Mouse (Mus musculus) thymus, adult 2 months (tissue): Measurements from ENCODE around the gene Actr2. TPM values are rescaled to one million over a fixed set of nuclear protein-coding genes. Genes with fewer than 3 reads are reported as not detected.
"Not testable (repeated sequence)": the region's sequence is repeated elsewhere in the genome, so short reads cannot be mapped to it uniquely, and the experiment has no call there.

Source experiments
- DNase-seq: peaks from one replicate; pipeline ENCODE4 v3.0.0; 2021
- H3K27ac ChIP-seq: fragments of 200-500 bp; 2 replicates; pipeline ENCODE4 v1.5.1; 2012; ENCODE audit warnings: low read length, control low read depth; ENCODE audit not compliant: control insufficient read depth, insufficient read depth
- H3K27me3 ChIP-seq: fragments of 200-500 bp; 2 replicates; pipeline ENCODE4 v1.6.1; 2012; ENCODE audit warnings: mild to moderate bottlenecking, low read length, moderate library complexity, mixed read lengths; ENCODE audit not compliant: control insufficient read depth, insufficient read depth
- H3K36me3 ChIP-seq: fragments of 200-500 bp; 2 replicates; pipeline ENCODE4 v1.6.1; 2012; ENCODE audit warnings: mild to moderate bottlenecking, low read length, moderate library complexity; ENCODE audit not compliant: control insufficient read depth, insufficient read depth
- H3K4me1 ChIP-seq: fragments of 200-500 bp; replicated peaks from 2 replicates; pipeline ENCODE4 v1.6.1; 2012; ENCODE audit warnings: low read length; ENCODE audit not compliant: control insufficient read depth, insufficient read depth
- H3K4me3 ChIP-seq: fragments of 200-500 bp; 2 replicates; pipeline ENCODE4 v1.5.1; 2012; ENCODE audit warnings: mild to moderate bottlenecking, low read length, control low read depth, moderate library complexity; ENCODE audit not compliant: control insufficient read depth, insufficient read depth
- CTCF ChIP-seq: fragments of 200-500 bp; IDR thresholded peaks from 2 replicates; pipeline ENCODE4 v1.5.1; 2012; ENCODE audit warnings: mild to moderate bottlenecking, control low read depth, low read length, moderate library complexity, borderline replicate concordance; ENCODE audit not compliant: control insufficient read depth, poor library complexity, insufficient read depth; ENCODE audit errors: extremely low read depth
- POLR2A ChIP-seq: fragments of 200-500 bp; IDR thresholded peaks from 2 replicates; pipeline ENCODE4 v1.6.1; 2012; ENCODE audit warnings: mild to moderate bottlenecking, low read length, control low read depth, moderate library complexity; ENCODE audit not compliant: control insufficient read depth, poor library complexity, insufficient read depth; ENCODE audit errors: extremely low read depth
- WGBS: fragments of 180-500 bp; shearing (Covaris S2); methylation state at CpG from one replicate; pipeline ENCODE4 v1.1.7; 2018; 5-methylcytosine and 5-hydroxymethylcytosine counted together
- polyA plus RNA-seq: library from polyadenylated mRNA; depleted of rRNA; stranded (reverse); fragments of >200 nt; gene quantifications from 2 replicates; pipeline ENCODE4 v1.2.3, GENCODE M21; 2012

Gene Actr2
- polyA plus RNA-seq, 1 experiment = 41.7 TPM

GRCm38 (mm10) chr11:20033541-20034160 lies 79.1 kb downstream of the Actr2 start:
- Histone ChIP-seq H3K27ac (no peak overlapping the region), H3K27me3 (no peaks in the 10 kb centered on the region), H3K36me3 (no peaks in the 10 kb centered on the region), H3K4me1 (peaks cover 12% of the 10 kb centered on the region), H3K4me3 (no peak overlapping the region)
- 90% methylated on average over 6 of the region's 6 CpGs for WGBS
- no peak for DNase-seq
- TF ChIP-seq POLR2A (no peak), CTCF (no peak)

DNA sequence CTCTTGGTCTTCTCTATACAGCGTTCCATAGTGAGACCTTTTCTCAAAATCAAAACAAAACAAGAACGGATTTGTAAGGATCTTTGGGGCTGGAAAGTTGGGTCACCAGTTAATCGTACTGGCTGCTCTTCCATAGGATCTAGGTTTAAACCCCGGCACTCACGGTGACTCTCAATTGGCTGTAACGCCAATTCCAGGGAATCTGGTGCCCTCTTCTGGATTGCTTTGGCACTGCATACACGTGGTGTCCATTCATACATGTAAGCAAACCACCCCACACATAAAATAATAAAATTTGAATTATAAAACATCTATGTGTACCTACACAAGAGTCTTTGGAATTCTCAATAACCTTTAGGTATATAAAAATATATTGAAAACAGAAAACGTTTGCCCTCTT lies 81.2 kb downstream of the Actr2 start:
- no peak for TF ChIP-seq CTCF
- TF ChIP-seq POLR2A = no peak
- Histone ChIP-seq H3K27me3 (no peaks in the 10 kb centered on the region), H3K4me1 (peaks cover 12% of the 10 kb centered on the region), H3K4me3 (no peak overlapping the region), H3K36me3 (no peaks in the 10 kb centered on the region), H3K27ac (no peak overlapping the region)
- 54% methylated on average over 8 of the region's 8 CpGs for WGBS
- peak; percentile 35 for DNase-seq

DNA sequence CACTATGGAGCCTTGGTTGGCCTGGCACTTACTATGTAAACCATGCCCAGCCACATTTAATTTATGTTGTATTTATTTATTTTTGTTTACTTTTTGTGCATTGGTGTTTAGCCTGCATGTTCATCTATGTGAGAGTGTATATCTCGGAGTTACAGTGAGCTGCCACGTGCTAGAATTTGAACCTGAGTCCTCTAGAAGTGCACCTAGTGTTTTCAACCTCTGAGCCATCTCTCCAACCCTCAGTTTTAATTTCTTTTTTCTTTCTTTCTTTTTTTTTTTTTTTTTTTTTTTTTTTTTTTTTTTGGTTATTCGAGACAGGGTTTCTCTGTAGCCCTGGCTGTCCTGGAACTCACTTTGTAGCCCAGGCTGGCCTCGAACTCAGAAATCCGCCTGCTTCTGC lies 81.7 kb downstream of the Actr2 start:
- not testable (repeated sequence) for H3K27me3 ChIP-seq, DNase-seq, H3K27ac ChIP-seq, H3K36me3 ChIP-seq, H3K4me3 ChIP-seq
- 96% methylated on average over 5 of the region's 5 CpGs for WGBS
- H3K4me1 ChIP-seq = peaks cover 12% of the 10 kb centered on the region

DNA sequence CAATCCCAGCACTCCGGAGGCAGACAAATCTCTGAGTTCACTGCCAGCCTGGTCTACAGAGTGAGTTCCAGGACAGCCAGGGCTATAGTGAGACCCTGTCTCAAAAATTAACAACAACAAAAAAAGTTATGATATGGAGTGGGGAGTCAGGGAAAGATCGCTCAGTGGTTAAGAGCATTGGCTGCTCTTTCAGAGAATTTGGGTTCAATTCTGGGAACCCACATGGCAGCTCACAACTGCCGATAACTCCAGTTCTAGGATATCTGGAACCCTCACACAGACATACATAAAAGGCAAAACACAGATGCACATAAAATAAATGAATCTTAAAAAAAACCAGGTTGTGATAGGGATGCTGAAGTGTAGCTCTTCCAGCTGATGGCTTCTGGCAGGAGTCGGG lies 83.7 kb downstream of the Actr2 start:
- DNase-seq = no peak
- 92% methylated on average over 4 of the region's 4 CpGs for WGBS
- Histone ChIP-seq H3K27ac (no peak overlapping the region), H3K27me3 (no peaks in the 10 kb centered on the region), H3K36me3 (peaks cover 5% of the 10 kb centered on the region; the same call in 1 of the 2 replicates), H3K4me3 (no peak overlapping the region), H3K4me1 (no peaks in the 10 kb centered on the region)
- TF ChIP-seq POLR2A (no peak), CTCF (no peak)

DNA sequence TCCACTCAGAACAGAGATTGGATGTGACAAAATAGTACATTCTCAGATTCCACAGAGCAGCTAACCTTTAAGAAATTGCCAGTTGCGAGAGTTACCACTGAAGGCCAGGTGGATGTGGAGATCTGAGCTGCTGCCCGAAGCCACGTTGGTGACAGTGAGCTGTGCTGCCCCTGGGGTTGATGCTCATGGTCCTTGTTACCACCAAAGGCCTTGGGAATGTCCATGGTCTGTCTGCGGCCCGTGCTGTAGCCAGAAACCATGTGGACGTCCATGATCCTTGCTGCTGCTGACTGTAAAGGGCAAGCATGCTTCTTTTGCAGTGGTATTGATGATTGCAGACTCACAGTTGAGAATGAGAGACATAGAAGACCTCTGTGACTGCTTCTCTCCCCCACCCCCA lies 84.3 kb downstream of the Actr2 start:
- no peak overlapping the region for H3K27ac ChIP-seq
- WGBS = 94% methylated on average over 6 of the region's 6 CpGs
- DNase-seq = no peak
- peaks cover 5% of the 10 kb centered on the region; the same call in 1 of the 2 replicates for H3K36me3 ChIP-seq
- no peak for TF ChIP-seq POLR2A
- TF ChIP-seq CTCF = no peak
- H3K4me3 ChIP-seq = no peak overlapping the region
- H3K4me1 ChIP-seq = no peaks in the 10 kb centered on the region
- H3K27me3 ChIP-seq = no peaks in the 10 kb centered on the region

DNA sequence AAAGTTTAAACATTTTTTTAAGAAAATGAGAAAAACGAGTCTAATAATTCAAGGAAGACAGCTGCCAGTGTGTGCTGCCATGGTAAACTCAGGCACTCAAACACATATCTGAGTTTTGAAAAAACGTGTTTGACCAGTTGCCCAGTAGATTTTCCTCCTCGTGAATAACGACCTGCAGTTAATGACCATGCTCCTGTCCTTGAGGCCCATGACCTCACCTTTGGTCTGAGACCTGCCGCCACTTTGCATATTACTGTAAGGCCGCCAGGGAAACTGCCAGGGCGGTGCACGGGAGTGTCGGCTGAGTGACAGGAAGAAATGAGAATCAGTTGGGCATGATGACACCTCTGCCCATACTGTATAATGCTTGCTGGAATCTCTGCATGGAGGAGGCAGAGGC lies 85.0 kb downstream of the Actr2 start:
- Histone ChIP-seq H3K27me3 (no peaks in the 10 kb centered on the region), H3K4me1 (no peaks in the 10 kb centered on the region), H3K36me3 (peaks cover 5% of the 10 kb centered on the region; the same call in 1 of the 2 replicates), H3K4me3 (no peak overlapping the region), H3K27ac (no peak overlapping the region)
- TF ChIP-seq CTCF (no peak), POLR2A (no peak)
- DNase-seq = no peak
- 90% methylated on average over 9 of the region's 9 CpGs for WGBS

DNA sequence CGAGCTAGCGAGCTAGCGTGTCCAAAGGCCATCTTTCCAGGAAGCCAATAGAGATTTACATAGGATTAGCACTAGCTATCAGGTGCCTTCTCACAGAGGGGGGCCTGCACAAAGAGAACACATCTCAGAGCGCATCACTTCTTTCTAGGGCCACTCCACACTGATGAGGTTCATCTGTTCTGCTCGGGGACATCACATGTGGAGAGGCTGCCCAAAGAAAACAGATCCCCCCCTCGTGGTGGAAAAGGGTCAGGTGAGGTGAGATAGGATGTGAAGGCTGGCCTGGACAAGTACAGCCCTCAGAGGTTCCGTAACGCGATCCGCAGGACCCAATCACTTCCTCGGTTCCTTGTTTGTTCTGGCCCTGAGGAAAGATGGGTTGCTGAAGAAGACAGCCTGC lies 86.8 kb downstream of the Actr2 start:
- WGBS = 85% methylated on average over 11 of the region's 11 CpGs
- Histone ChIP-seq H3K27me3 (no peaks in the 10 kb centered on the region), H3K4me1 (no peaks in the 10 kb centered on the region), H3K36me3 (peaks cover 13% of the 10 kb centered on the region), H3K27ac (no peak overlapping the region), H3K4me3 (no peak overlapping the region)
- no peak for TF ChIP-seq CTCF
- no peak for TF ChIP-seq POLR2A
- peak; percentile 11 for DNase-seq
